Mouse (Mus musculus): ENCODE measurements around the gene Sgms2. TPM values are rescaled to one million over a fixed set of nuclear protein-coding genes. Genes with fewer than 3 reads are reported as not detected.

Gene Sgms2
- total and polyA plus RNA-seq, 3 experiments = not detected

GRCm38 (mm10) chr3:131292349-131292748 lies 198.9 kb downstream of the Sgms2 start:
- no peak overlapping the region for H3K27ac ChIP-seq (ENCODE audit: insufficient read depth, low read depth)
- dilution Hi-C loops (cut with MboI; ENCODE audit: extremely low pct_ligation_motif_present, extremely low pct_unique_long_range_greater_than_20kb, low sequenced_read_pairs) = no loop called here
- H3K9me3 ChIP-seq (replicated peaks; ENCODE audit: low read length) = no peaks in the 10 kb centered on the region
- no peak for TF ChIP-seq CHD1 (IDR thresholded peaks at IDR 0.05; ENCODE audit: low read depth, low read length)
- TF ChIP-seq MAFK (IDR thresholded peaks at IDR 0.05; ENCODE audit: insufficient replicate concordance, low read length) = no peak
- TF ChIP-seq UBTF (IDR thresholded peaks at IDR 0.05; ENCODE audit: low read depth, low read length) = no peak
- TF ChIP-seq SIN3A (IDR thresholded peaks at IDR 0.05; ENCODE audit: low read length) = no peak
- no peak for TF ChIP-seq JUND (conservative IDR thresholded peaks at IDR 0.05; ENCODE audit: low read depth, low read length)
- no peak for TF ChIP-seq ZNF384 (IDR thresholded peaks at IDR 0.05; ENCODE audit: low read depth, low read length)
- no peak for TF ChIP-seq GABPA (IDR thresholded peaks at IDR 0.05; ENCODE audit: insufficient replicate concordance, low read depth, low read length)
- no peak for TF ChIP-seq MXI1 (IDR thresholded peaks at IDR 0.05; ENCODE audit: low read depth, low read length)
- TF ChIP-seq SMC3 (IDR thresholded peaks at IDR 0.05; ENCODE audit: low read depth, low read length) = no peak
- no peak for TF ChIP-seq ETS1 (conservative IDR thresholded peaks at IDR 0.05; ENCODE audit: low read depth, low read length)
- TF ChIP-seq BHLHE40 (IDR thresholded peaks at IDR 0.05; ENCODE audit: low read depth, low read length) = no peak
- TF ChIP-seq MYC (IDR thresholded peaks at IDR 0.05; ENCODE audit: low read depth, low read length) = no peak
- TF ChIP-seq NRF1 (IDR thresholded peaks at IDR 0.05; ENCODE audit: low read depth, low read length) = no peak
- no peak for TF ChIP-seq ZC3H11A (IDR thresholded peaks at IDR 0.05; ENCODE audit: low read depth, low read length)
- TF ChIP-seq NELFE (IDR thresholded peaks at IDR 0.05; ENCODE audit: low read depth, low read length) = no peak
- TF ChIP-seq MAZ (IDR thresholded peaks at IDR 0.05; ENCODE audit: low read depth, low read length) = no peak
- no peak for TF ChIP-seq TCF12 (IDR thresholded peaks at IDR 0.05; ENCODE audit: low read depth, low read length)
- no peak for TF ChIP-seq E2F4 (IDR thresholded peaks at IDR 0.05; ENCODE audit: insufficient replicate concordance, low read depth, low read length)
- TF ChIP-seq POLR2A (IDR thresholded peaks at IDR 0.05; ENCODE audit: low read depth, low read length) = no peak
- no peak for TF ChIP-seq USF2 (conservative IDR thresholded peaks at IDR 0.05; ENCODE audit: low read depth, low read length)
- H3K36me3 ChIP-seq (replicated peaks in 1 of 2; ENCODE audit: control insufficient read depth in 1 of 2, insufficient read depth in 1 of 2, low read length in 1 of 2) = no peaks in the 10 kb centered on the region
- H3K27me3 ChIP-seq (replicated peaks) = no peaks in the 10 kb centered on the region
- H3K79me2 ChIP-seq (replicated peaks; ENCODE audit: control insufficient read depth, extremely low read depth, insufficient read depth, poor library complexity, severe bottlenecking) = no peaks in the 10 kb centered on the region
- no peak overlapping the region for H3K4me2 ChIP-seq (ENCODE audit: insufficient read depth, low read depth, poor library complexity, severe bottlenecking)
- peaks cover 20 to 38% of the 10 kb centered on the region in 2 experiments for H3K4me1 ChIP-seq (ENCODE audit: control insufficient read depth in 1 of 2, insufficient read depth in 2 of 2)
- DNase-seq (ENCODE audit: extremely low read depth) = no peak
- H3K4me3 ChIP-seq (replicated peaks in 1 of 3; ENCODE audit: low read depth in 2 of 3, low read length in 2 of 3, poor library complexity in 1 of 3) = no peak overlapping the region
- in situ Hi-C loops (cut with MboI; ENCODE audit: low pct_ligation_motif_present, low pct_unique_long_range_greater_than_20kb, low sequenced_read_pairs) = no loop called here
- H3K9ac ChIP-seq (ENCODE audit: insufficient read depth, low read depth) = no peak overlapping the region

GRCm38 (mm10) chr3:131291890-131292289 lies 199.3 kb downstream of the Sgms2 start:
- Histone ChIP-seq H3K4me3 (replicated peaks in 1 of 3; ENCODE audit: low read depth in 2 of 3, low read length in 2 of 3, poor library complexity in 1 of 3) (no peak overlapping the region), H3K27ac (ENCODE audit: insufficient read depth, low read depth) (no peak overlapping the region), H3K27me3 (replicated peaks) (no peaks in the 10 kb centered on the region), H3K4me1 (ENCODE audit: control insufficient read depth in 1 of 2, insufficient read depth in 2 of 2) (peaks cover 17 to 33% of the 10 kb centered on the region in 2 experiments), H3K4me2 (ENCODE audit: insufficient read depth, low read depth, poor library complexity, severe bottlenecking) (no peak overlapping the region), H3K9me3 (replicated peaks; ENCODE audit: low read length) (no peaks in the 10 kb centered on the region), H3K36me3 (replicated peaks in 1 of 2; ENCODE audit: control insufficient read depth in 1 of 2, insufficient read depth in 1 of 2, low read length in 1 of 2) (no peaks in the 10 kb centered on the region), H3K9ac (ENCODE audit: insufficient read depth, low read depth) (no peak overlapping the region), H3K79me2 (replicated peaks; ENCODE audit: control insufficient read depth, extremely low read depth, insufficient read depth, poor library complexity, severe bottlenecking) (no peaks in the 10 kb centered on the region)
- in situ Hi-C loops (cut with MboI; ENCODE audit: low pct_ligation_motif_present, low pct_unique_long_range_greater_than_20kb, low sequenced_read_pairs) (no loop called here), dilution Hi-C loops (cut with MboI; ENCODE audit: extremely low pct_ligation_motif_present, extremely low pct_unique_long_range_greater_than_20kb, low sequenced_read_pairs) (no loop called here)
- TF ChIP-seq ZC3H11A (IDR thresholded peaks at IDR 0.05; ENCODE audit: low read depth, low read length) (no peak), JUND (conservative IDR thresholded peaks at IDR 0.05; ENCODE audit: low read depth, low read length) (no peak), BHLHE40 (IDR thresholded peaks at IDR 0.05; ENCODE audit: low read depth, low read length) (no peak), CTCF (conservative IDR thresholded peaks at IDR 0.05 in 1 of 2, IDR thresholded peaks at IDR 0.05 in 1 of 2; ENCODE audit: low read depth in 2 of 2, low read length in 2 of 2) (no peak), USF1 (IDR thresholded peaks at IDR 0.05; ENCODE audit: low read depth, low read length) (no peak), CHD2 (IDR thresholded peaks at IDR 0.05; ENCODE audit: low read length) (no peak), MXI1 (IDR thresholded peaks at IDR 0.05; ENCODE audit: low read depth, low read length) (no peak), MEF2A (IDR thresholded peaks at IDR 0.05; ENCODE audit: borderline replicate concordance, low read depth, low read length) (no peak), ETS1 (conservative IDR thresholded peaks at IDR 0.05; ENCODE audit: low read depth, low read length) (no peak)
- no peak for DNase-seq (ENCODE audit: extremely low read depth)

All from CH12.LX (cell line).